Mouse (Mus musculus): Measurements from ENCODE around the gene Idh2.

The Idh2 gene

DNA sequence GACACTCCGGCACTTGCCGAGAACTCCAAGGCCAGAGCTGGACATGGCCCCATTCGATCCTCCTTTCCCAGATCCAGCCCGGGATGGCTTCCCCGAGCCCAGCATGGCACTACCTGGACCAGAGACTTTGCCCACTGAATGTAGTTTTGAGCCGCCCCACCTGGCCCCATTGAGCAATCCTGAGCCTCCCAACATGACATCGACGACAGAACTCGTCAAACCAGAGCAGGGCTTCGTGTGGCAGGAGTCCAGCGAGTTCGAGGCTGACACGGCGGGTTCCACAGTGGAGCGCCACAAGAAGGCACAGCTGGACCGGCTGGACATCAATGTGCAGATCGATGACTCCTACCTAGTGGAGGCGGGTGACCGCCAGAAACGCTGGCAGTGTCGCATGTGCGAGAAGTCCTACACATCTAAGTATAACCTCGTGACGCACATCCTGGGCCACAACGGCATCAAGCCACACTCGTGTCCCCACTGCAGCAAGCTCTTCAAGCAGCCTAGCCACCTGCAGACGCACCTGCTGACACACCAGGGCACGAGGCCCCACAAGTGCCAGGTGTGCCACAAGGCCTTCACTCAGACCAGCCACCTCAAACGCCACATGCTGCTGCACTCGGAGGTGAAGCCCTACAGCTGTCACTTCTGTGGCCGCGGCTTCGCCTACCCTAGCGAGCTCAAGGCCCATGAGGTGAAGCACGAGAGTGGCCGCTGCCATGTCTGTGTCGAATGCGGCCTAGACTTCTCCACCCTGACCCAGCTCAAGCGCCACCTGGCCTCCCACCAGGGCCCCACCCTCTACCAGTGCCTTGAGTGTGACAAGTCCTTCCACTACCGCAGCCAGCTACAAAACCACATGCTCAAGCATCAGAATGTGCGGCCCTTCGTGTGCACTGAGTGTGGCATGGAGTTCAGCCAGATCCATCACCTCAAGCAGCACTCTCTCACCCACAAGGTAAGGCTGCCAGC, 33.3 kb downstream of the Idh2 start:
- no peak for DNase-seq

DNA sequence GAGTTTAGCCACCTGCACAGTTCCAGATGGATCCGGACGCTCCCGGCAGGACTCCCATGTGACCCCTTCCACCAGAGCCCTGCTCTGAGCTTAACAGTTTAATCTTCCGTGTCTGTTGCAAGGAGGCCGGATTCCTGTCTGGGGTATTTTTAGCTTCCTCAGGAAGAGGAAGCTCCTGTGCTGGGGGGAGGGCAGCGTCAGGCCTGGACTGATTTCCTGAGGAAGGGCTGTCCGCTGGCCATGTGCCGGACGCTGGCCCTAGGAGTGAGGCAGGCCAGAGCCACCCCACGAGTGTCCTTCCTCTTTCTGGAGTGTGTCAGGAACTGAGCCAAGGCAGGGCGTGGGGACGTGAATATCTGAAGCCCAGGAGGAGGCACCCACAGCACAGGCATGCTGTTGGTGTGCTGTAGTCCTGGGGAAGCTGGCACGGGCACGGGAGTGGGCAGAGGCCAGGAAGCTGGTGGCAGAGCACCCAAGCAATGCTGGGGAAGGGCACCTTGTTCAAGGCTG, 36.3 kb downstream of the Idh2 start:
- peak; percentile 95 for DNase-seq

DNA sequence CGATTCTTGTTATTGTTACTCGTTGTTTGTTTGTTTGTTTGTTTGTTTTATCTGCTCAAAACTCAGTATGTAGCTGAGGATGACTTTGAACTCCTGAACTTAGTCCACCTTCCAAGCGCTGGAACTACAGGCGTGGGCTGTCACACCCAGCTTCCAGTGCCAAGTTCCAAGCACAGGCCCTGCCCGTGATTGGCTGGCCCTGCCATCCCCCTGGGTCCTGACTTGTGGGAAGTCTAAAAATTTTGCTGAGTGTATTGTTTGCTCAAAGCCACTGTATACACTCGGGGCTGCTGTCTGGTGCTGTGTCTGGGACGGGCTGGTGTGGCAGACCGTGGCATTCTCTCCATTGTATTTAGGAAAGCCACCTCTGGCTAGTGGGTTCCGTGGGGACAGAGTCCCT, 37.4 kb downstream of the Idh2 start:
- peak; percentile 55 for DNase-seq

DNA sequence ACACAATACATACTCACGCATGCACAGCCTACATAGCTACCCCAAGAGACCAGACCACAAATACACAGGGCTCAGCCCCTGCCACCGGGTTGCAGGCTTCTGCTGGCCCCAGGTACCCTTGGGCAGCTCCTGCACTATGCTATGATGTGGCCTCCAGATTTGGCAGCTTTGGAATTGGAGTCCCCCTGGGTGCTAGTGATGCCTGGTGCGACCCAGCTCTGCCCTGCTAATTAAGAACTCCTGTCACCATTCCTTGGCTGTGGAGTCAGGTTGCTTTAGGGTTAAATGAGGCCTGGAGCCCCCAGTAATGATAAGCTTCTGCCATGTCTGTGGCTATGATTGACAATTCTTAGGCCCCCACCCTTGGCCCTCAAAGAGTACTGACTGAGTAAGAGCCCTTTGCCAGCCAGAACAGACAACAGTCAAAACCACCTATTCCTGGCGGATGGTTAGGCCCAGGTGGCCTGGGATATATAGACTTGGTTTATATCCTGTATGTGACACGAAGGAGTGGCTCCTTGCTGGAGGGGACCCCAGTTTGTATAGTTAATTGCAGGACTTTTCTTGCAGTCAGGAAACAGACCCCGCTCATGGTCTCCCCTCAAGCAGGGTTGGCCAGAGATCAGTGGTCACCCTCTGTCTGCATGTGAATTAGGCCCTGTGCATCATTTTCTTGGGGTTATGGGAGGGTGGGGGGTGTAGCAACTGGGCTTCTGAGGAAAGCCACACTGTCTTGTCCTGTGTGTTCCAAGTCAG, 38.1 kb downstream of the Idh2 start:
- no peak for DNase-seq

DNA sequence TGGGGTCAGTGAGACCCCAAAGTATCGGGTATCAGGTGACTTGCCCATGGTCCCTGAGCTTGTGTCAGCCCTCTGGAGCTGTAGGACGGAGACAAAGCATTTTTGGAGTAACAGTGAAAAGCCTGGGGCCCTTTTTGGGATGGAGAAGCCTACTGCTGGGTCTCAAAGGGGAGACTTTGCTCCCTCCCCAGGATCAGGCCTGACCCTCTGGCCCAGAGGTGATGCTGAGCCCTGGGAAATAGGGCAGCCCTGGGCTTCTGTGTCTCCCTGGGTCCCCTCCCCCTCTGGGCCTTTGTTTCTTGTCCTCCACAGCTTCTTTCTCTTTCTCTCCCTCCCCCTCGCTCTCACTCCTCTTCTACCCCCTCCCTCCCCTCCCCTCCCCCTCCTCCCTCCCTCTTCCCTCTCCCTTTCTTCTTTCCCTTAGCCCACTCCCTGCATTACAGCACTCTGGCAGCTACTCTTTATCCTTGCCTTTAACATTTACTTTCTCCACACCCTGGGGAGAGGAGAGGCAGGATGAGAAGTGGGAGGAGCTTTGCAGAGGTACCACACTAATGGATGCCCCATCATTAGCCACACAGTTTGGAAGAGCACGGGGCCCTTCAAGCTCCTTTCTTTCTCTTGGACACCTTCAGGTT, 39.1 kb downstream of the Idh2 start:
- no peak for DNase-seq

DNA sequence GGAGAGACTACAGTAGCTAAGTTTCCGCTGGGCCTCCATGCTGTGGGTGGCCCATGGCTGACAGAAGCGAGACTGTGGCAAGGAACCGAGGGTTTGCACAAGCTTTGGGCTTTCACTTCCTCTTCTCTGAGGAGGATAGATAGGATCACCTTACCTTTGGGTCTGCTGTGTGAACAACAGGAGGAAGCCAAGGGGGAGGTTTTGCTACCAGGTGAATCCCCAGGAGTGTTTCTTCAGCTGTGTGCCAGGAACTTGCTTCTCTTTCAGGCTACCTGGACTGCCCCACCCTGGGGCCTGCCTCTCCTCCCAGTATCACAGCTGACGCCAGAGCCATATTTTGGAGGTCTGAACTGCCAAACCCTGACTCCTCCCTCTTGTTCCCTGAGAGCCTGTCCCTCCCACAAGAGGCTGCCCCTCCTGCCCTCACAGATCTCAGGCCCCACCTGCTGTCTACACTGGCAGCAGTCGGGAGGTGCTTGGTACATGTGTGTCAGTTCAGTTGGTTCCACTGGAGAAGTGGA, 40.2 kb downstream of the Idh2 start:
- DNase-seq, result peak; percentile 74

DNA sequence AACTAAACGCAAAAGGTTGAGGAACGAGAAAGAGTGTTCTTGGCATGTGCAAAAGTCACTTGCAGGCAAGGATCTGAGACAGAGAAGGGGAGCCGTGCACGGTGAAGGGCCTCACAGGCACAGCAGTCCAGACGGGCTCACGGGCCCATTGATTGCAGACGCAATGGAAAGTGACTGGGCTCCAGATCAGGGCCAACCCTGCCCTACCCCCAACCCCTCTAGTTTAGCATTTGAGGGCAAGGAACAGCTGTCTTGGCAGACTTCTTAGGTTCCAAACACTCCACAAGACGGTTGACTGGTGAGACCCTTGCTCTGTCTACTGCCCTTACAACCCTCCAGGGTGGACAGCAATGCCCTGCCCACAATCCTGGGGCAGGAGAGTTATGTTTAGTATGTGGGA, 41.7 kb downstream of the Idh2 start:
- DNase-seq, result peak; percentile 72

DNA sequence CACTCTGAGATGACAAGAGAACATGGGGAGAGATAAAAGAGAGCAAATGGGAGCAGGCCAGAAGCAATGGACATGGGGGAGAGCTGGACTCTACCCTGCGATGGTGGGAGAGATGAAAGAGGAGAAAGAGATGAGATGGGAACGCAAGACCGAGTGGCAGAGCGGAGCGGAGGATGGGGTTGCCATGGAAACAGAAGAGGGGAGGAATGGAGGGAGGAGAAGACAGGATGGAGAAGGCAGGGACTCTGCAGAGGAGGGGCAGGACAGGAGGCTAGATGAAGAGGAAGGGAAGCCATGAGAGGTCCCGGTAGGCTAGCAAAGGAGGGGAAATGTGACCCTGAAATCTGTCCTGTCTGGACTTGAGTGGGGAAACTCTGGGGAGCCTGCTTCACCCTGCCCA, 42.9 kb downstream of the Idh2 start:
- DNase-seq, result no peak

DNA sequence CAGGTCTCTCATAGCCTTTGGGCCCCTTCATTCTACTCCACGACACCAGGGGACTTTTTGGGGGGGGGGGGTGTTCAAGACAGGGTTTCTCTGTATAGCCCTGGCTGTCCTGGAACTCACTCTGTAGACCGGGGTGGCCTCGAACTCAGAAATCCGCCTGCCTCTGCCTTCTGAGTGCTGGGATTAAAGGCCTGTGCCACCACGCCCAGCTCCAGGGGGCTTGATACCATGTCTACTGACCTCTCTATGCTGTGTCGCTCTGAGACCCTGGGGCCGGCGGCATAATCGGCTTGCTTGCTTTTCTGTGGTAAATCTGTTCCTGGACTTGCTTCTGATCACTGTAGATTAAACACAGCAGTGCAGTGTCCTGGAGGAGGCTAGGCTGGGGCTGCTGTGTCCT, 44.0 kb downstream of the Idh2 start:
- no peak for DNase-seq

DNA sequence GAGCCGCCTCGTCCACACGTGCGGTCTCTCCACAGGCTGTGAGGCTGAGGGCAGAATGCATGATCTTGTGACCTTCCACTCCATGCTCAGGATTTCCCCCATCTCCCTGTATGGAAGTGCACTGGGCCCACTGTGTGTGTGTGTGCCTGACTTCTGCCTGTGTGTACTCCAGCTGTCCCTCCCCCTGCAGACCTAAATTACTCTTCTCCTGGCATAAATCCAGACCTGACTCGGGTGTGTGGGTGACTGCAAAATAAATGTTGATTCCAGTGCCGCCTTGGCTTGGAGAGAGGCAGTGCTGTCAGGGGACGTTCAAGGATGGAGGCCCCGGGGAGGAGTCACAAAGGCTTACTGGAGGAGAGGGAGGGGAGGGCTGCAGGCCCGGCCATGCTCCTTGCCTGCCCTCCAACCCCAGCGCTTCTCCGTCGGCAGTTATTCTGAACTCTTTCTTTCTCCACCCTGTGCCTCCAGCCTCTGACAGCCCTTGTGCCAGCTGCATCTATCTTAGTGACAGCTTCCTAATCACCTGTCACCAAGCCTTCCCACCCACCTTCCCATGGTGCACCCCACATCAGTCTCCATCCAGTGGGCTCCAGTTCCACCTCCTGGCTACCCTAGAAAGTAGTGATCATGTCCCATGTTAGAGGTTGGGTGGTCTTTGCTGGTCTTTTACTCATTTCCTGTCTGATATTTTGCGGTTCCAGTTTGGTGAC, 45.4 kb downstream of the Idh2 start:
- DNase-seq, result peak; percentile 58

DNA sequence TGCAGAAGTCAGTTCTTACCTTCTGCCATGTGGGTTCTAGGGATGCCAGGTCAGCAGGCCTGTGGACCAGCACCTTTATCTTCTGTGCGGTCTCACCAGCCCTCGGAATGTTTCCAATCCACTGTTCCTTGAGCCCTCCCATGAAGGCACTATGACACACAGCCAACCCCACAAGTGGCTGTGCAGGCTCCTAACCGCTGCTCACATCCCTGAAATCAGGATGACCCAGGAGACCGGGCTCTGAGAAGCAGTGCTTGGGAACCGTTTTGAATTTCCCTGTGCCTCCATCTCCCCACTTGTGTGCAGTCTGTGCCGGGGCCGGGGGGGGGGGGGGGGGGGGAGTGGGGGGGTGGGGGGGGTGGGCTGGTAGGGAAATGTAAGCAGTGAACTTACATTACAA, 46.9 kb downstream of the Idh2 start:
- DNase-seq, result no peak

DNA sequence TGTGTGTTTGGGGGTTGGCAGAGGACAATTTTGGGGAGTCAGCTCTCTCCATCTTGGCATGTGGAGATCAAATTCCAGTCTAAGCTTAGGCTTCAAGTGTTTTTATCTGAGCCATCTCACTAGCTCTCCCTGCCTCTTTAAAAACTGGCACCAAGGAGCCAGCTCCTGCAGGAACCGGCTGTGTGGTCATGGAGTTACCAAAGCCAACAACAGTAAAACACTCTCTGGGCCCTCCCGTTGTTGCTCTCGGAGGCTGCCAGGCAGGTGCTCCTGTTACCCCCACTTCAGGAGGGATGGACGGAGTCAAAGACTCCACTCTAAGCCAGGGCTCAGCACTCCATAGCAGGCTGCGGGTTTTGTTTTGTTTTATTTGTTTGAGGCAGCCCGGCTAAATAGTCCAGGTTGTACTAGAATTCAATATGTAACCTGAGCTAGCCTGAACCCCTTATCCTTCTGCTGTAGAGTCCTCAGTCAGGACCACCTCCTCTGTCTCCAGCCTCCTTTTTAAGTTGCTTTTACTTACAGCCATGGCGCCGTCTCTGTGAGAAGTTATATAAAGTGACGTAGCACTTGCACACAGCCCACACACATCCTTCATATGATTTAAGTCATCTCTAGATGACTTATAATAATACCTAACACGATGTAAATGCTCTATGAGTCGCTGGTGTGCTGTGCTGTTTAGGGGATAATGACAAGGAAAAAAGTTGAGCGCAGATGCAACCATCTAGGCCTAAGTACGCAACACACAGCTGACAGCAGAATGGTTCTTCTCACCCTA, 48.3 kb downstream of the Idh2 start:
- peak; percentile 54 for DNase-seq

DNA sequence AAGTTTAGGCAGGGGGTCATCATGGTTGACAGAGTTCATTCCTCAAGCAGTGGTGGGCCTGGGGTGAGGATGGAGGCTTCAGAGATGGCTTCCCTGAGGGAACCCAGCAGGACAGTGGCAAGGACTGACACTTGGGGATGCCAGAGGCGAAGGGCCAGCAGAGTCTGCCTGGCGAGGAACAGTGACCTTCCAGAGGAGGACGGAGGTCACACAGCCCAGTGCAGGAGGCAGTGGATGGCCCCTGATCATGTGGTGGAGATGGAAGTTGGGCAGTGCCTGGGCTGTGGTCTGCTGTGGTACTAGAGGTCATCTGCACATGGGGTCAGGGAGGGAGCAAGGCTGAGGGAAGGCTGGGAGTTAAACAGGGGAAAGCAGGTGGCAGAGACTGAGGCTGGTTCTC, 49.9 kb downstream of the Idh2 start:
- no peak for DNase-seq

DNA sequence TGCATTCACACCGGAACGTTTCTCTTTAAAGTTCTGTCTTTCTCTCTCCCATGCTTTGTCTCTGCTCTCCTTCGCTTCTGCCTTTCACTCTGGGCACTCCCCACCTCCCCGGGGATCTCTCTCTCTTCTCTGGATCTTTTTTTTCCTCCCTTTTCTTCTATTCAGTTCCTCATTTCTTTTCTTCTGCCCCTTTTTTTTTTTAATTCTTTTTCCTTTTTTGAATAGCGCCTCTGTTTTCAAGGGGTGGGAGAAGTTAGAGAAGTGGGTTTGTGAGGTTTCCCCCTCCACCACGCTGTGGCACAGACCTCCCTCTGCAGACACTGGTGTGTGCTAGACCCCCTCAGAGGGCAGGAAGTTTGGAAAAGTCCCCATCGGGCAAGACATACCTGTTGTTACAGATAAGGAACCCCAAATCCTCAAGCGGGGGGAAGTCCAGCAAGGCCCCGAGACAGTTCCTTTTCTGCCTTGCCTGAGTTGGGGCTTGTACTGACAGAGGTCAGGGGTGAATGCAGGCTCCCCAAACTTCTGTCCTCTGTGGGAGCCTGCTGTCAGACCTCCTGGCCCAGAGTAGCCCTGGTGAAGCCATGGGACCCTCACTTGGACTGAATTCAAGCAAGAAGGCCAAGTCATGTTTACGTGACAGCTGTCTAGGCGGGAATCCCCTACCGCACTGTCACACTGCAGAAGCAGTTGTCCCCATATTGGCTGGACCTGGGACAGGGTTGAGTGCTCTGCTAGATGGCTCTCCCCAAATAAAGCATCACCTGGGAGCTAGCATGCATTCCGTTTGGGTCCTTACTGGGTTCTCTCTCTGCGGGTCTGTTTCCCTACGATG, 51.1 kb downstream of the Idh2 start:
- no peak for DNase-seq

DNA sequence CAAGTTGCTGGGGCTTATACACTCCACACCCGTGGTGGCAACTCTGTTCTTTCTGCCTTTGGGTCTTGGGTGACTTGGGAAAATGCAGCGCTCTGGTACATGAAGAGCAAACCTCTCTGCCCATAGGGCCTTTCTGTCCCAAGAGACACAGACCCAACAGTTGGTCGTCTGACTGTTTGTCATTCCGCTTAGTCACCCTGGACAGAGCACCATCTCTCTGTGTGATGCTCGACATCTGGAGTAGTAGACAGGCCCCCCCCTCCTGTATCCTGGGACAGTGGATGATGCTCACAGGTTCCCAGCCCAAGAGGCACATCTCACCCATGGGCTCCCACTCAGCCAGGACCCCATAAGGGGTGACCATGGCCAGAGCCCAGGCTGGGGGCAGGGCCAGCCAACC, 51.9 kb downstream of the Idh2 start:
- DNase-seq, result no peak

DNA sequence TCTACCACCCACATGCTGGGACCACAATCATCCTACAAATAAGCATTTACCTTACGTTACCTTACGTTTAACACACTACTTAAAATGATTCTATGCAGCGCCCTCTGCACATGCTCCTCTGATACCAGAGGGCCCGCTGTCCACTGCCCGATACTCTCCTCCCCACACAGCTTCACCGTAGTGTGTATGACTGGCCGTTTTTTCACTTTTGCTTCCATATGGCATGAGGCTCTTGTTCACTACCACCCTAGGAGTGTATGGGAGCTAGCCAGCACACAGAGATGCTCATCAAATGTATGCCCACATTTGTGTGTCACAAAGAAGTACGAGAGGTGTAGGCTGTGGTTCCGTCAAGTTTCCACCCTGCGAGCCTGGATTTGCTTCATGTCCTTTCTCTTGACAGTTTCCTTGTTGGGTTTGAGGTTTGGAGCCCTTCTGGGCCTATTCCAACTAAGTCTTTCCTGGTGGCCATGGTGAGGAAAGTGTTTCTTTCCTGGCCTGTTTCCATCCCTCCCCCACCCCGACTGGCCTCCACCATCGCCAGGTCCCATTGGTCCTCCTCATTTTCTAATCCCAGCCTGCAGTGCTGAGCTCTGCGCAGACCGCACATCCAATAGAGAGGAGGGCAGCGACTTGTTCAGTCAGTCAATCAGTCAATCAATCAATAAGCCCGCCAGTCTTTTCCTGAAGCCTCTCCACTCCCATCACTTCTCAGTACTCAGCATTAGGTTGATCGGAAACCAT, 52.9 kb downstream of the Idh2 start:
- no peak for DNase-seq

DNA sequence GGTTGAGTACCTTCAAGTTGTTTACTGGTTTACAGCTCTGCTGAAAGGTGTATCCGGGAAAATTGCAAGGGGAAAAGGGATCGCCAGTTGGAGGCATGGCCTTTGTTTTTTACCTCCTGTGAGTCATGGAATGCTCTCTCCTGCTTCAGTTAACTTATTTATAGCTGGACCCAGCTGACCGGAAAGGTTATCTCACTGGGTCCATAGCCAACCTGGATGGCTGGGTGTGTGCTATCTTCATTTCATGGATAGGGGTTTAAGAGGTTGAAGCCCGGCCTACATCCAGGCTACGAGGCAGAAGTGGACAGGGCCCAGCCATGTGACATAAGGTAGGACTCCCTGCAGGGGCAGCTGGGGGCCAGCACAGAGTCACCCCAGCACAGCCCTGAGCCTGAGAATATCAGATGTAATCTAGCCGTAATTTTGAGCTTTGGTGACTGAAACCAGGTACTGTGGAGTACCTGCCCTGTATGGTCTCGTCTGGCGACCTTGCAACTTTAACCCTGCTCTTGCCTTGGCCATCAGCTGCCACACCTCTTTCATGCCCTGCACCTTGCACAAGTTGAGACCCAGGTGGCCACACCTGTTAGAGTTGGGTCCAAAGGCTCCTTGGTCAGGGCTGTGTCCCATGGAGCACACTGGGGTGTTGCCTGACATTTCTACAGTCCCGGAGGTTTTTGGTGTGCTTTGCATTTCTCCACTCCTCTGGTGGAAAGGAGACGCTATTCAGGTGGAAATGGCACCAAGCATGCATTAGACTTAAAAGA, 55.0 kb downstream of the Idh2 start:
- DNase-seq, result no peak

DNA sequence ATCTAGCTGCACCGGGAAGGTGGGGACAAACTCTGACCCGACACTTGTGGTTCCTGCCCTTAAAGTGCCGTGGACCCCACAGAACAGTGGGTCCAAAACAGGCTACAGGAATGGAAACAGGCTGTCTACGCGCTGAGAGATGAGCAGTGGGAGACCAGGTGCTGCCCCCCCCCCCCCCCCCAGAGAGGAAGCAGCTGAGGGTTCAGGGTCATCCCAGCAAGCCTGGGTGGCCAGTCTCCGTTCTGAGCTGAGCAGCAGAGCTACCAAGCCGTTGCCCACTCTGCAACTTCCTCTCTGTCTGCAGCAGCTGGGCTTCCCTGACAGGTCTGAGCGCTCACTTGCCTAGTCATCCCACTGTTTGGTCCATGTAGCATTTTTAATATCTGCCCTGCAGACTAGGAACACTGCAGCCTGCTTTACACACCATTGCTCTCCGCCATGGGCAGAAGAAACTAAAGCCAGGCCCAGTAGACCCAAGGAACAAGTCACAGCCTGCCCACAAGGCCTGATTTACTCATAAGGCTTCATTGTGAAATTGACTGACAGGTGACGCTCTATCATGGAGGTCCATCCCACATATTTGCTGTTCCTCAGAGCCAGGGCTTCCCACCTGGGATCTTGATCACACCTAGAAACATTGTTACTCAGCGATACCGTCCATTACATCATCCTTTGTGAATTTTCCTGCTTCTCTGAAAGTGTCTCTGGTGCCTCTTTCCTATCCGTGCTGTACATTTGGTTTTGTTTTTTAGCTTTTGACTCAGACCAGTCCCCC, 55.9 kb downstream of the Idh2 start:
- DNase-seq, result no peak
